Comparison of ENCODE assay signal across 19 mouse cellular contexts in the genomic region with DNA sequence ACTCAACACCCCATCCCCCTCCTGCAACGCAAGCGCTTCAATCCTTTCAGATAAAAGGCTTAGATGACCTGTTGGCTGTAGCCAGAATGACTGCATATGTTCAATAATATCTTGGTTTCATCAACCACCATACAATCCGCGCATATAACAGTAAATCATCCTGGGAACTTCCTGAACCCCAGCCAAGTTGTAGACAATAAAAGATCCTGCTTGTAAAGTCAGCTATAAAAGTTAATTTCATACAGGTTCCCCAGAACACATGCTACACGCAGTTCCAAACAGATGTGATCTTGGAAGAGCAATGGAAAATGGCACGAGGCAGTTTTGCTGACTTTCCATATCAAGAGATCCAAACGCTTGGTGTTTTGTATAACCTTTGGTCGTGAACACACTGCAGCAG.
"Had no signal": no experiment of that assay in that cellular context is flagged by ENCODE, and none has a peak within 500 bp of the region (broad histone marks: within the 10 kb centered on the region; RNA-seq: fewer than 3 reads in every experiment).

No protein-coding gene starts in this region.

- H3K27me3 ChIP-seq: kidney, embryonic 15.5 days; liver, embryonic 13.5 days; stomach, embryonic 15.5 days had no signal

- H3K9me3 ChIP-seq: kidney, embryonic 15.5 days; liver, embryonic 13.5 days; stomach, embryonic 15.5 days had no signal

- H3K9ac ChIP-seq: kidney, embryonic 15.5 days; liver, embryonic 13.5 days; stomach, embryonic 15.5 days had no signal

- H3K4me2 ChIP-seq: kidney, embryonic 15.5 days; liver, embryonic 13.5 days; midbrain, embryonic 11.5 days; stomach, embryonic 15.5 days had no signal

- DNase-seq: kidney, adult 11 months; kidney, adult 8-10 months; kidney, postnatal 10 days; kidney, postnatal 36 days; layer of hippocampus, adult 9-11 months; layer of hippocampus, postnatal 36 days; liver, embryonic 13.5 days; lung, adult 2 months; lung, postnatal 14 days; lung, postnatal 4 days; midbrain, embryonic 14.5 days; right cerebral cortex, postnatal 14 days; right cerebral cortex, postnatal 4 days; spleen, adult 18-20 months; thymus, postnatal 36 days had no signal

- H3K27ac ChIP-seq: kidney, embryonic 15.5 days; left cerebral cortex, adult 2 months; liver, embryonic 13.5 days; stomach, embryonic 15.5 days had no signal

- H3K4me3 ChIP-seq: kidney, embryonic 15.5 days; left cerebral cortex, adult 2 months; liver, embryonic 13.5 days; stomach, embryonic 15.5 days had no signal

- H3K4me1 ChIP-seq: liver, embryonic 13.5 days; stomach, embryonic 15.5 days had no signal

- H3K36me3 ChIP-seq: kidney, embryonic 15.5 days; liver, embryonic 13.5 days; stomach, embryonic 15.5 days had no signal
